Mouse (Mus musculus): ENCODE measurements around the gene Zkscan17. TPM values are rescaled to one million over a fixed set of nuclear protein-coding genes. Genes with fewer than 3 reads are reported as not detected.

Zkscan17 gene
- polyA plus RNA-seq, 1 experiment from 2014 or later = 13.4 TPM

DNA sequence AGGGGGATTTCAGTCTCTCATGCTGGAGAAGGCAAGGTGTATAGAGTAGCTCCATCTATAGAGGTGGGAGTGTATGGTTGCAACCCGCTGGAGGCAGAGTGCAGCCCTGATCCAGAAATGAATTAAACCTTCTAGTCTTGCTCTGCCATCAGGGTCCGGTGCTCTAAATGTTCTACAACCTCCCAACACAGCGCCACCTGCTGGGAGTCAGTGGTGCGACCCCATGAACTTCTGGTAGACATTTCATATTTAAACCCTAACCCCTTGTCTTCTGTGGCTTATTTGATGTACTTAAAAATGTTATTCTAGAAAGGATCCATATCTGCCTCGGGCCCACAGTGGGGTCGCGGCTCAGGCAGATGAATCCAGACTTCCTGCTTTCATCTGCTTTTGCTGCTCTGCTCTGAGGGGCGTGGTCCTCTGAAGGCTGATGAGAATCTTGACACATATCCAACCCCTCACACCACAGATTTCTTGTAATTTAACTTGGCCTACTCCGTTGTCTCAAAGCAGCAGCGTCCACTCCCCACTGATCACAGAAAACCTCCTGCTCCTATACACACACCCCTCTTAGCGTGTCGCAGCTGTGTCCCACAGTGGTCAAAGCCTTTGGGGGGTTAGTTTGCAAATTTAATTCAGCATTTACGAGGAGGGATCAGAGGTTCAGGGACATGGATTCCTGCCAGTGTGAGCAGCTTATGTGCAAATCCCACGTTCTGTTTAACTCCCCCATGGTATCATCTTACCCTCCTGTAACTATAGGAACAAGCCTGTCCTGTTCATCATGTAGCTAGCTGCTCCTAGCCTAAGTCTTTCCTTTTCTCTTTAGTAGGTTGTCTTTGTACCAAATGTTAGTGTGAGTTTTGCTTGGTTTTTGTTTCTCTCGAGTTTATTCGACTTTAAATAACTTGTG is 10.9 kb upstream of the Zkscan17 start:
- no peak for ATAC-seq (ENCODE audit: insufficient number of reproducible peaks, insufficient read depth, low FRiP score, low read depth)
- Histone ChIP-seq H3K4me2 (ENCODE audit: low read length) (no peak overlapping the region), H3K36me3 (ENCODE audit: control insufficient read depth, insufficient read depth, low read length) (no peaks in the 10 kb centered on the region), H3K9ac (ENCODE audit: low read length) (no peak overlapping the region), H3K4me1 (ENCODE audit: control insufficient read depth in 2 of 2, insufficient read depth in 2 of 2, low read length in 2 of 2) (0 out of 4 replicates have a peak, but pooled peaks cover 0 to 3% of the 10 kb centered on the region in 2 experiments), H3K27me3 (ENCODE audit: control insufficient read depth, insufficient read depth, low read length) (no peaks in the 10 kb centered on the region), H3K9me3 (ENCODE audit: control insufficient read depth, low read length) (0 out of 2 replicates have a peak, but pooled peaks cover 4% of the 10 kb centered on the region), H3K4me3 (ENCODE audit: control insufficient read depth in 1 of 2, insufficient read depth in 1 of 2, low read depth in 1 of 2, low read length in 2 of 2) (no peak overlapping the region), H3K27ac (replicated peaks in 1 of 2; ENCODE audit: control insufficient read depth in 1 of 2, insufficient read depth in 1 of 2, low read depth in 2 of 2, low read length in 2 of 2) (no peak overlapping the region)
- WGBS = 69% methylated on average over 16 of the region's 16 CpGs

DNA sequence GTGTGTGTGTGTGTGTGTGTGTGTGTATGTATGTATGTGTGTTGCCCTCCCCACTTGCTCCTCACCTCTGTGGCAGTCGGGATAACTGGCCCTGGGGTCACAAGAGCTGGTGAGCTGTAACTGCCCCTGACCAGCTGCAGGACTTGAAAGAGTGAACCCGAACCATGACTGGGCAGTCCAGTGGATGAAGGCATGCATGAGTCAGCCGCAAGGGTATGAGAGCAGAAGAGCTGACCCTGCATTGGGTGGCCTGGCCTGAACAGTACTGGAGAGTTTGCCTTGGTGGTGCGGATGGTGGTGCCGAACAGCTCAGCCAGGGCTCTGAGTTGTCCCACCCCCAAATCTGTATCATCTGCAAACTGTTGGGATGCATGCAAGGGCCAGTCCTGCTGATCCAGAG is 5.0 kb upstream of the Zkscan17 start:
- H3K9ac ChIP-seq (ENCODE audit: low read length) = no peak overlapping the region
- no peak overlapping the region for H3K4me2 ChIP-seq (ENCODE audit: low read length)
- H3K27me3 ChIP-seq (ENCODE audit: control insufficient read depth, insufficient read depth, low read length) = no peaks in the 10 kb centered on the region
- 78% methylated on average over 5 of the region's 5 CpGs for WGBS
- no peaks in the 10 kb centered on the region for H3K36me3 ChIP-seq (ENCODE audit: control insufficient read depth, insufficient read depth, low read length)
- no peak overlapping the region for H3K4me3 ChIP-seq (ENCODE audit: control insufficient read depth in 1 of 2, insufficient read depth in 1 of 2, low read depth in 1 of 2, low read length in 2 of 2)
- ATAC-seq (ENCODE audit: insufficient number of reproducible peaks, insufficient read depth, low FRiP score, low read depth) = no peak
- H3K27ac ChIP-seq (replicated peaks in 1 of 2; ENCODE audit: control insufficient read depth in 1 of 2, insufficient read depth in 1 of 2, low read depth in 2 of 2, low read length in 2 of 2) = no peak overlapping the region
- no peaks in the 10 kb centered on the region for H3K4me1 ChIP-seq (ENCODE audit: control insufficient read depth in 2 of 2, insufficient read depth in 2 of 2, low read length in 2 of 2)
- no peaks in the 10 kb centered on the region for H3K9me3 ChIP-seq (ENCODE audit: control insufficient read depth, low read length)

DNA sequence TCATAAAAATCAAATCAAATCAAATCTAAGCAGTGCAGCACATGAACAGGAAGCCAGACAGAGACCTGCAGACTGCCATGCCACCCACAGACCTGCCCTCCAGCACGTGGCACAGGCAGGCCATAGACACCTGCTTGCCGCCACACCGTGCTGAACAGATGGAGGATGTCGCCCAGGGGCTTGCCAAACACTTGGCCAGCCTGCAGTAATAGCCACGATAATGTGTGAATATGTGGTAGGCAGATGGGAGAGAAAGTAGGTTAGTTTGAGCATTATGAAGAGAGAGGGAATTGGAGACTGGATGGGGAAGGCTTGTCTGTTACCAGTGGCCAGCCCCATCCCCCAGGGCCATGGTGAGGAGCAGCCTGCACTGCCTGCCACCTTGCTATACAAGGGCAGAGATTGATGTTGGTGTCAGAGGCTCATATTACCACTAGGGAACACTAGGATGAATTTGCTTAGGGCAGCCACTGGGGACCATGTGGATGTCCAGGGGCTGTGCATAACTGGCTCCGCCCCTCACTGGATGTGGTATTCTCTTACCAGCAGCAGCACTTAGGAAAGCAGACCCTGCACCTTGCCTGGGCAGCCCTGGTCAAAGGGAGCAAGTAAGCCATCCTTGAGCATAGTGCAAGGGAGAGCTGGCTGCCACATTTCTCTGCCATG is 4.5 kb upstream of the Zkscan17 start:
- Histone ChIP-seq H3K4me1 (ENCODE audit: control insufficient read depth in 2 of 2, insufficient read depth in 2 of 2, low read length in 2 of 2) (no peaks in the 10 kb centered on the region), H3K27me3 (ENCODE audit: control insufficient read depth, insufficient read depth, low read length) (no peaks in the 10 kb centered on the region), H3K4me3 (ENCODE audit: control insufficient read depth in 1 of 2, insufficient read depth in 1 of 2, low read depth in 1 of 2, low read length in 2 of 2) (no peak overlapping the region), H3K9me3 (ENCODE audit: control insufficient read depth, low read length) (no peaks in the 10 kb centered on the region), H3K36me3 (ENCODE audit: control insufficient read depth, insufficient read depth, low read length) (no peaks in the 10 kb centered on the region), H3K27ac (replicated peaks in 1 of 2; ENCODE audit: control insufficient read depth in 1 of 2, insufficient read depth in 1 of 2, low read depth in 2 of 2, low read length in 2 of 2) (no peak overlapping the region), H3K4me2 (ENCODE audit: low read length) (no peak overlapping the region), H3K9ac (ENCODE audit: low read length) (no peak overlapping the region)
- WGBS = 75% methylated on average over 6 of the region's 6 CpGs
- no peak for ATAC-seq (ENCODE audit: insufficient number of reproducible peaks, insufficient read depth, low FRiP score, low read depth)

DNA sequence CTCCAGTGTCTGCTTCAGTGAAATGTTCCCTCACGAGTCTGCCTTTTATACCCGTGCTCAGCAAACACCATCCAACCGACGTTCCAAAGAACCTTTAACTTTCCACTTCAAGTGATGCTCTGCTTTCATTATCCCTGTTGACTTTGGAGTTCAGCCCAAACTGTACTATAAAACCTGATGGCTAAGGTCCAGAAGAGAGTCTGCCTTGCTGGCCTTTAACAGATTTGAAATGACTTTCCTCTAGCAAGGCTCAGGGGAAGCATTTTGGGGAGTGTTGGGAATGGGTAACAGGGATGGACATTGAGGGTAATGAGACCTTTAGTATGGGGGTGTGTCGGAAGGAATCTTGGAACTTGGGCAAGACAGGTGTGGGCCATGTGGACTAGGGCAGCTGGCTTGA is 3.7 kb upstream of the Zkscan17 start:
- no peaks in the 10 kb centered on the region for H3K4me1 ChIP-seq (ENCODE audit: control insufficient read depth in 2 of 2, insufficient read depth in 2 of 2, low read length in 2 of 2)
- H3K36me3 ChIP-seq (ENCODE audit: control insufficient read depth, insufficient read depth, low read length) = no peaks in the 10 kb centered on the region
- no peak overlapping the region for H3K4me3 ChIP-seq (ENCODE audit: control insufficient read depth in 1 of 2, insufficient read depth in 1 of 2, low read depth in 1 of 2, low read length in 2 of 2)
- no peak overlapping the region for H3K27ac ChIP-seq (replicated peaks in 1 of 2; ENCODE audit: control insufficient read depth in 1 of 2, insufficient read depth in 1 of 2, low read depth in 2 of 2, low read length in 2 of 2)
- H3K9ac ChIP-seq (ENCODE audit: low read length) = no peak overlapping the region
- 70% methylated on average over 5 of the region's 5 CpGs for WGBS
- no peak overlapping the region for H3K4me2 ChIP-seq (ENCODE audit: low read length)
- ATAC-seq (ENCODE audit: insufficient number of reproducible peaks, insufficient read depth, low FRiP score, low read depth) = no peak
- H3K27me3 ChIP-seq (ENCODE audit: control insufficient read depth, insufficient read depth, low read length) = no peaks in the 10 kb centered on the region
- no peaks in the 10 kb centered on the region for H3K9me3 ChIP-seq (ENCODE audit: control insufficient read depth, low read length)

DNA sequence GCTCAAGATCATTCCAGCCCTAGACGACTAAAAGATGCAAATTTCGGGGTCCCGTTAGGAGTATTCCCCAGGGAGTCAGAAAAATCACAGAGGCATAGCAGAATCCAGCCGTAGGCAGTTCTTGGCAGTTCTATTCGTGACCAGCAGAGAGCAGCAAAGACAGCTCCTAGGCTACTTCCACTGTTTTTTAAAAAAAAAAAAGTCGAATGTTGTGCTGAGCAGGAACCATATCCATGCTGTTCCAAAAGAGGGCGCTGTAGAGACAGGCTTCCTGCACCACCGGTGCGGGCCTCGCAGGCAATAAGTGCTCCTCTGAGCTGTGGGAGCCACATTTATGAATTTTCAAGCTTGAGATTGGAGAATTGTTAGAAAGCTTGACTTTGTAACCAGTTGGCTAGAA is 1.3 kb downstream of the Zkscan17 start:
- ATAC-seq (ENCODE audit: insufficient number of reproducible peaks, insufficient read depth, low FRiP score, low read depth) = no peak
- Histone ChIP-seq H3K4me3 (ENCODE audit: control insufficient read depth in 1 of 2, insufficient read depth in 1 of 2, low read depth in 1 of 2, low read length in 2 of 2) (no peak overlapping the region), H3K9me3 (ENCODE audit: control insufficient read depth, low read length) (0 out of 2 replicates have a peak, but pooled peaks cover 3% of the 10 kb centered on the region), H3K27me3 (ENCODE audit: control insufficient read depth, insufficient read depth, low read length) (no peaks in the 10 kb centered on the region), H3K4me2 (ENCODE audit: low read length) (no peak overlapping the region), H3K27ac (replicated peaks in 1 of 2; ENCODE audit: control insufficient read depth in 1 of 2, insufficient read depth in 1 of 2, low read depth in 2 of 2, low read length in 2 of 2) (no peak overlapping the region), H3K4me1 (ENCODE audit: control insufficient read depth in 2 of 2, insufficient read depth in 2 of 2, low read length in 2 of 2) (no peaks in the 10 kb centered on the region), H3K9ac (ENCODE audit: low read length) (no peak overlapping the region), H3K36me3 (ENCODE audit: control insufficient read depth, insufficient read depth, low read length) (no peaks in the 10 kb centered on the region)
- 5% methylated on average over 10 of the region's 10 CpGs for WGBS

DNA sequence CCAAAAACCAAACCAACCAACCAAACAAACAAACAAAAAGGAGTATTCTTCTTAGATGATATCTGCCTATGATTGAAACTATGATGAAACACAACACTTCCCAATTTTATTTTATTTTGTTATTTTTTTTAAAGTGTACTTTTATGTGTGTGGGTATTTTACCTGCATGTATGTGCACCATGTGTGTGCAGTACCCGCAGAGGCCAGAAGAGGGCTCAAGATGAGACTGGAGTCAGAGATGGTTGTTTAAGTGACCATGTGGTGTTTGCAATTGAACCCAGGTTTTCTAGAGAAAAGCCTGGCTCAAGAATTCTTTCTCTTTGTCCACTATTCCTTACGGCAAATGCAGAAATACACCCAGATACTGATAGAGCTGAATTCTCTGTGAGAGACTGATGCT is 2.4 kb downstream of the Zkscan17 start:
- 100% methylated on average over 2 of the region's 2 CpGs for WGBS
- Histone ChIP-seq H3K4me1 (ENCODE audit: control insufficient read depth in 2 of 2, insufficient read depth in 2 of 2, low read length in 2 of 2) (peaks cover 0 to 5% of the 10 kb centered on the region in 2 experiments; a peak in 1 of 4 replicates), H3K9ac (ENCODE audit: low read length) (no peak overlapping the region), H3K36me3 (ENCODE audit: control insufficient read depth, insufficient read depth, low read length) (no peaks in the 10 kb centered on the region), H3K4me3 (ENCODE audit: control insufficient read depth in 1 of 2, insufficient read depth in 1 of 2, low read depth in 1 of 2, low read length in 2 of 2) (no peak overlapping the region), H3K27ac (replicated peaks in 1 of 2; ENCODE audit: control insufficient read depth in 1 of 2, insufficient read depth in 1 of 2, low read depth in 2 of 2, low read length in 2 of 2) (no peak overlapping the region), H3K9me3 (ENCODE audit: control insufficient read depth, low read length) (0 out of 2 replicates have a peak, but pooled peaks cover 3% of the 10 kb centered on the region), H3K4me2 (ENCODE audit: low read length) (no peak overlapping the region), H3K27me3 (ENCODE audit: control insufficient read depth, insufficient read depth, low read length) (no peaks in the 10 kb centered on the region)
- no peak for ATAC-seq (ENCODE audit: insufficient number of reproducible peaks, insufficient read depth, low FRiP score, low read depth)

DNA sequence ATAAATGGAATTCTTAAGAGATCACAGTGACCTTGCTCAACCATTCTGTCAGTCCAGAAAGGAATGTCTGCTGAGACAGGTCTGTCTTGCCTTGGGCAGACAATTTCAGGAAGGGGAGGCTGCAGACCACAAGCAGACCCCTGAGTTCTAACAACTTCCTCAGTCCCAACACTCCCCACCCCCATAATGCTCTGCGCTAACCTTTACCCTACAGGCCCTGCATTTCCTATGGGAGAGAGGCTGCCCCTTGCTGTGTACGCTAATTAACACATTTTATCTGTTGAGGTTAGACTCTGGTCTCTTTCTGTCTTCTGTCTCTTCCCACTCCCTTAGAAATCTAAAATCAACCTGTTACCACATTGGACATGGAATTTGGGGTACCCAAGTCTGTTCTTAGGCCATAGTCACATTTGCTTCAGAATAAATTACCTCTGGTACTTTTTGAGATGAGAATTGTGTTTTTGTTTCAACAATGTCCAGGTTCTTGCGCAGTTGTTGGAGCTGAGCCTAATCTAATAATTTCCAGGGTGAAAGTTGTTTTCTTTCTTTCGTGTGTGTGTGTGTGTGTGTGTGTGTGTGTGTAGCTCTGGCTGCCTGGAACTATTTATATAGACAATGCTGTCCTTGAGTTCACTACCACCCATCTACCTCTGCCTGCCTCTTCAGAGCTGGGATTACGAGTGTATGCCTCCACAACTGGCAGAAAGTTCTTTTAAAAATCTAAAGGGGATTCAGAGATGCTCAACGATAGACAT is 6.6 kb downstream of the Zkscan17 start:
- 60% methylated on average over 6 of the region's 6 CpGs for WGBS

More for the DNA sequence above, 6.6 kb downstream of the Zkscan17 start:
- Histone ChIP-seq H3K9me3 (ENCODE audit: control insufficient read depth, low read length) (0 out of 2 replicates have a peak, but pooled peaks cover 3% of the 10 kb centered on the region), H3K4me3 (ENCODE audit: control insufficient read depth in 1 of 2, insufficient read depth in 1 of 2, low read depth in 1 of 2, low read length in 2 of 2) (no peak overlapping the region), H3K9ac (ENCODE audit: low read length) (no peak overlapping the region), H3K4me2 (ENCODE audit: low read length) (no peak overlapping the region), H3K27ac (replicated peaks in 1 of 2; ENCODE audit: control insufficient read depth in 1 of 2, insufficient read depth in 1 of 2, low read depth in 2 of 2, low read length in 2 of 2) (no peak overlapping the region), H3K27me3 (ENCODE audit: control insufficient read depth, insufficient read depth, low read length) (no peaks in the 10 kb centered on the region), H3K36me3 (ENCODE audit: control insufficient read depth, insufficient read depth, low read length) (no peaks in the 10 kb centered on the region), H3K4me1 (ENCODE audit: control insufficient read depth in 2 of 2, insufficient read depth in 2 of 2, low read length in 2 of 2) (peaks cover 4 to 10% of the 10 kb centered on the region in 2 experiments; a peak in 2 of 4 replicates)
- ATAC-seq (ENCODE audit: insufficient number of reproducible peaks, insufficient read depth, low FRiP score, low read depth) = no peak

Measured in heart, embryonic 14.5 days (tissue).